In the genomic region with DNA sequence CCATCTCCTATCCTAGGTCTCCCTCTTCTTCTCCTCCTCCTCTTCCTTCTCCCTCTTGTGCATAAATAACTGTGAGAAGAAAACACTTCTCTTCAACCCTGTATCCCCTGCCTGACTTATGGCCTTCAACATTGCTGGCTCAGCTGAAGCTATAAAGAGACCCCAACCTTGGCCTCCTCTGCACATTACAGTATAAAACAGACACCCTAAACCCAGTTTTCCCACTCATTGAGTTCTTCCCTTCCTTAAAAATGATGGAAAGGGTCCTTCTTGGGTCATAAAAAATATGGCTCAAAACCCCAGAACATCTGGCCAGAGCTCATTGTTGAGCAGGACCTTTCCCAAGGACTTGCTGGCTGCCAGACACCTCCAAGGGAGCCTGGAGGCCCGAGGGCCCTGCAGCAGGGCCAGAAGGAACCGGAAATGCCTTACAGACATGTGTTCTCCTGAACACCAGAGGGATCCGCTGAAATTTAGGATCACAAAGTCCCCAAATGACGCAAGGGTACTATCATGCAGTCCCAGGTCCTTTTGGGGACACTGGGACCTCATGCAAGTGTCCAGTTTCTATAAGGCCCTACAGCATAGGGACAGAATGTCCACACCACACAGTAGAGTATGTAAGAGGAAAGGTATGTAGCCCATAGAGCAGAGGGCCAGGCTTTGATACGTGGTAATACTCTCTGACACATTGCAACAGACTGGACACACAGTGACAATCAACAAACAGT, we compare ENCODE assay signal across 10 mouse cellular contexts.
DNase-seq lines count a peak whose midpoint lies in the region; ATAC-seq lines count a peak whose summit lies in the region.
"Had no signal": no experiment of that assay in that cellular context is flagged by ENCODE, and none has a peak within 500 bp of the region (broad histone marks: within the 10 kb centered on the region; RNA-seq: fewer than 3 reads in every experiment).

No protein-coding gene starts in this region.

- no peak overlapping the region for H3K4me2 ChIP-seq in neural tube, embryonic 13.5 days
- H3K4me2 ChIP-seq in intestine, embryonic 15.5 days (replicated peaks): no peak overlapping the region
- no peak overlapping the region for H3K4me2 ChIP-seq in stomach, embryonic 15.5 days

- peaks cover 2% of the 10 kb centered on the region; the same call in 1 of the 2 replicates for H3K27me3 ChIP-seq in neural tube, embryonic 13.5 days
- H3K27me3 ChIP-seq in intestine, embryonic 15.5 days (replicated peaks): no peaks in the 10 kb centered on the region
- no peaks in the 10 kb centered on the region for H3K27me3 ChIP-seq in stomach, embryonic 15.5 days (replicated peaks)

- H3K27ac ChIP-seq in neural tube, embryonic 13.5 days (replicated peaks): 0 out of 2 replicates have a peak overlapping the region, but pooled peaks have one; percentile 28
- H3K27ac ChIP-seq in intestine, embryonic 15.5 days: peak overlapping the region; percentile 54; the same call in 1 of the 2 replicates
- H3K27ac ChIP-seq in stomach, embryonic 15.5 days: peak overlapping the region; percentile 26; the same call in 1 of the 2 replicates
- H3K27ac ChIP-seq: macrophage had no signal

- peak; percentile 14 to 26 for DNase-seq in heart, adult 9 months (ENCODE audit: low spot score in 2 of 2)
- no peak for DNase-seq in heart, postnatal 25 days (ENCODE audit: low spot score)
- no peak for DNase-seq in neural tube, embryonic 10.5 days (ENCODE audit: extremely low spot score, low spot score)
- DNase-seq in adrenal gland, postnatal 14 days: no peak
- no peak for DNase-seq in frontal cortex, postnatal 25 days (ENCODE audit: low spot score in 2 of 2)
- DNase-seq: cerebellum, adult 11 months had no signal

- no peaks in the 10 kb centered on the region for H3K4me1 ChIP-seq in neural tube, embryonic 13.5 days (replicated peaks)
- 0 out of 2 replicates have a peak, but pooled peaks cover 3% of the 10 kb centered on the region for H3K4me1 ChIP-seq in intestine, embryonic 15.5 days (replicated peaks)
- 0 out of 2 replicates have a peak, but pooled peaks cover 3% of the 10 kb centered on the region for H3K4me1 ChIP-seq in stomach, embryonic 15.5 days

- H3K36me3 ChIP-seq in neural tube, embryonic 13.5 days: no peaks in the 10 kb centered on the region
- no peaks in the 10 kb centered on the region for H3K36me3 ChIP-seq in intestine, embryonic 15.5 days
- H3K36me3 ChIP-seq in stomach, embryonic 15.5 days: no peaks in the 10 kb centered on the region

- H3K4me3 ChIP-seq in neural tube, embryonic 13.5 days: no peak overlapping the region
- H3K4me3 ChIP-seq in intestine, embryonic 15.5 days (replicated peaks): no peak overlapping the region
- no peak overlapping the region for H3K4me3 ChIP-seq in stomach, embryonic 15.5 days (replicated peaks)

- ATAC-seq in neural tube, embryonic 13.5 days (ENCODE audit: low read depth): peak; percentile 30; the same call in 1 of the 2 replicates
- peak; percentile 35 for ATAC-seq in intestine, embryonic 15.5 days
- ATAC-seq in stomach, embryonic 15.5 days (ENCODE audit: insufficient read depth, low FRiP score, low read depth): no peak

- intact Hi-C loops in heart, postnatal 25 days (cut with DNase I): loop anchor here (1.0 to 10.0 kb wide), 6 partner anchors 43 to 1715 kb away; no protein-coding TSS in a partner anchor

- no peak overlapping the region for H3K9ac ChIP-seq in neural tube, embryonic 13.5 days
- H3K9ac ChIP-seq in intestine, embryonic 15.5 days: no peak overlapping the region
- H3K9ac ChIP-seq in stomach, embryonic 15.5 days: no peak overlapping the region

- H3K9me3 ChIP-seq in neural tube, embryonic 13.5 days: no peaks in the 10 kb centered on the region
- H3K9me3 ChIP-seq in intestine, embryonic 15.5 days: no peaks in the 10 kb centered on the region
- H3K9me3 ChIP-seq in stomach, embryonic 15.5 days: no peaks in the 10 kb centered on the region

- 83% methylated on average over 5 of the region's 5 CpGs for WGBS in neural tube, embryonic 13.5 days
- 63% methylated on average over 5 of the region's 5 CpGs for WGBS in intestine, embryonic 15.5 days
- 63% methylated on average over 5 of the region's 5 CpGs for WGBS in stomach, embryonic 15.5 days

Comparison
In these comparisons a context has a peak if more than half of its experiments do, and no peak if none do; other contexts are left out.
1. DNase-seq: peak in heart, adult 9 months (2 of 2); none in heart, postnatal 25 days (single experiment), neural tube, embryonic 10.5 days (single experiment), adrenal gland, postnatal 14 days (single experiment) and frontal cortex, postnatal 25 days (0 of 2).
2. Peak in every context shown above with its lines, with median percentiles within 50 percentile points of each other: H3K27ac ChIP-seq.